Mouse (Mus musculus) CD4-positive helper T cell, adult 2 months (primary cell): ENCODE measurements around the gene Kcnrg.

ENCODE experiments used
- DNase-seq: peaks from one replicate; pipeline ENCODE4 v3.0.0-alpha.2; 2012; ENCODE audit warnings: low read depth, missing footprints, low spot score

Kcnrg gene

DNA sequence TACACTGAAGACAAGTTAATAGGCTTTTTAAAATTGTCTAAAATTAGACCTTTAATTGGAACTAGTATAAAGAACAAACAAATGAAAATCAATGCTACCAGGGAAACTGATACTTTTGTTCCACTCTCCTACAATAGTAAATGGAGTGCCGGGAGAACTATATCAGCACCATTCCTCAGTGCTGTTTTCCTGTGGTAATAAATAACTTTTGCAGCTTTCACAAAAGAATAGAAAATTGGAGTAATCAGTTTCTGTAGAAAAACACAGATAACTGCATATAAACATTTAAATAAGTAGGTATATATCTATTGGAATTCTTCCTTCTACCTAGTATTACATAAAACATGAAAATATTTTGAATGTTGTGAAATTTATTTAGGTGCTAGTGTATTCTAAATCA, 38.3 kb downstream of the Kcnrg start:
- DNase-seq = no peak

DNA sequence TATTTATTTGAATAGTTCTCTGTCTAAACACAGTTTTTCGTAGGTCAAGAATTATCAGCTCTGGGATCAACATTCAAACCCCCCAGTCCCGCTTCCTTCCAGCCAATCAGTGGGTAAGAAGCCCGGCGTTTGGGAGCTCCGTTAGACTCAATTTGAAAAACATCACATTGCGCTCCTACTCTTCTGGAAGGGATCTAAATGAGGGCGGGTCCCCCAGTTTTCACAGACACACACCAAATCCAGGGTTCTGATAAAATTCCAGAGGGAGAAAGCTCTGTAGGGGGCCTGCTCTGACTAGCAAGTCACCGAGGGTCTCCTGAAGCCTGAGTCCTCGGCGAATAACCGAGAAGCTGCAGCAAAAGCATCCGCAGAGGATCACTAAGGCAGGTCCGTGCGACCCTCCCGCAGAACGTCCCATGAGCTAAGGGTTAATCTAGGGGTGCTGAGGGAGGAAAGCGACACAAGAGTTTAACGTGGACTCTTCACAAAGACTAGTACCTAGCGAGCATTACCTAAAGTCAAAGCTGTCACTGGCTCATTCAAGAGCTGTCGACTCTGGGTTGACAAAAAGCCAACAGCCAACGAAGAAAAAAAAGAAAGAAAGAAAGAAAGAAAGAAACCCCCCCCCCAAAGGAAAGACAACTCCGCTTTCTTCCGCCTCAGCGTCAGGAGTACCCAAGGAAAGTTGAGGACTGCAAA, 40.1 kb downstream of the Kcnrg start:
- peak; percentile 42 for DNase-seq

DNA sequence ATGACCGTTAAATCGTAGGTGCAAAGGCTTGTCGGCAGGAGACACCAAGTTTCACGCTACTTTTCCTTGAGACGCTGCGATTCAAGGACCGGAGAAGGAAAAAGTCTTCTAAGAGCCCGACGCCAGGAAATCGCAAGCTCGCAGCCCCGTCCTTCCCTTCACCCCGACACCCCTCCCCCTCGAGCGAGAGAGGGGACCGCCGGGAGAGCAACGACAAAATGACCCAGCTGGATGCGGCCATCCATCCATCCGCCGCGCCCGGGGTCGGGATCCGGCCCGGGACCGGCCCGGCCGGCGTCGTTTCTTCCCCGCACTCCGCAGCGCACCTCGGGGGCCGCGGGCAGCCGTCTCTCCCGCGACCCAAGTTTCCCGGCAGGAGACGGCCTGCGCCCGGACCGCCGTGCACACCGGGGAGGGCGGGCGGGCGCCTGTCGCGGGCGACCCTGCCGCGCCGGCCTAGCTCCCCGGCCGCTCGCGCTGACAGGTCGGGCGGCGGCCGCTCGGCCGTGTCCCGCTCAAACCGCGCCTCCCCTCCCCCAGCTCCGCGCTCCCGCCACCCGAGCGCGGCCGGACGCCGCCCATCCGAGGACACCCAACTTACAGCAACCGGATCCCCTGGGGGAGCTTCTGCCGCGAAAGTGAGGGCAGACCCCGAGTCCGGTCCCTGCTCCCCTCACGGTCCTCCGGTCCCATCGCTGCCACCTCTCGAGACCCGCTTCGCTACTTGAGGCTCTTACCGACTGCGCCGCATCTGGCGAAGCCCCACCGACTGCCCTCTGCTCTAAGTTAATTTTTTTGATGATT, 40.8 kb downstream of the Kcnrg start:
- peak; percentile 59 for DNase-seq

DNA sequence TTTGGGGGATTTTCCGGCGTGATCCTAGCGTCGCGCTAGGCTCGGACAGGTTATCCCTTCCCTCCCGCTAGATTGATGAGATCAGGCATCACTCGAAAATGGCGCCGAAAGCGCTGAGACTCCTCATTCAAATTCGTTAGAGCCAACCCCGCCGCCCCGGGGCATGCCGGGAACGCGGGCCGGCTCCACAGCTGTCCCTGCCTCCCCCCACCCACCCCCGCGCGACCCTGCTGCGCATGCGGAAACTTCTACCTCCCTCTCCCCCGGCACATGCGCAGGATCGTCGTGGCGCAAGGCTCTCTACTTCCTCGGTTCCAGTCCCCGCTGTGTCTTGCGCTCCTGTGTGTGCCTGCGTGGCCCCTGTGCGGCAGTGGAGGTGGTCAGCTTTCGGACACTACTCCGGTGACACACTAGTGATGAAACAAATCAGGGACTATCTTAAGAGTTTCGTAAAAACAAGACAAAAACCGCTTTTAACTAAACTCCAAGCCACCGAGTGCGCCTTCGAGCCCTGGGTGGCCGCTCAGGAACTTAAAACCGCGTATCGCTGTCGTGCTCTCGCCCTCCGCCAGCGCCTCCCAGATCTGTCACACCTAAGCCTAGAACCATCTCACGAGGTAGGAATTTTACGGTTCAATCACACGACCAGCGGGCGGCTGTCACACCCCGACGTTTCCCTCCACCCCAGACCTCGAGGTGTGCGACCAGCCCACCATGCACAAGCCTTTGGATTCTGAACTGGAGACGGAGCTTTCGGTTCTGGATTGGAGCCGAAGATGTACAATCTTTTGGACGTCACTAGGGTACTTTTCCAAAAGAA, 41.6 kb downstream of the Kcnrg start:
- DNase-seq = peak; percentile 99

DNA sequence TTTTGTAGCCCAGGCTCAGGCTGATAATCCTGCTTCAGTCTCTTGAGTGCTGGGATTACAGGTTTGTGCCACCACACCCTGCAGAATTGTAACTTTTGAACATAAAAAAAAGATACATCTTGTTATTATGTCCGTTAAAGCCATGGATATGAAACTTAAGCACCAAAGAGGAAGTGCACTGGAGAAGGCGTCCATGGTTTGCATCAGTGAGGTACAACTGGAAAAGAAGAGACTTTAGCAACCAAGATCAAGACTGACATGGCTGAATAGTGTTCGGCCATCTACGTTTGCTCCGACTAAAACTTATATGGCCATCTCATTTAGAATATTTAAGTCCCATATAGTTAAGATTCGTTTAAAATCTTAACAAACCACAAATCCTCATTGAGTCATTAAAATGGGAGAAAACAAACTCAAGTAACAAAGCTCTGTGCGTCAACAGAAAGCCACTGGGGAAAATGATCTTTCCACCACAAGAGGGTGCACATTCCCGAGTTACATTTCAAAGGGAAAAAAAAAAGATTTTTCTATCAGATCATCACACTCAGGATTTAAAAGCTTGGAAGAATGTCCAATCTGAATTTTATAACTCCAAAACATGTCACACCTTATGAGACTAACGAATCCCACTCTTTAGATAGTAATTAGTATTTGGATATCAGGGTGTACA, 43.2 kb downstream of the Kcnrg start:
- DNase-seq = peak; percentile 53

DNA sequence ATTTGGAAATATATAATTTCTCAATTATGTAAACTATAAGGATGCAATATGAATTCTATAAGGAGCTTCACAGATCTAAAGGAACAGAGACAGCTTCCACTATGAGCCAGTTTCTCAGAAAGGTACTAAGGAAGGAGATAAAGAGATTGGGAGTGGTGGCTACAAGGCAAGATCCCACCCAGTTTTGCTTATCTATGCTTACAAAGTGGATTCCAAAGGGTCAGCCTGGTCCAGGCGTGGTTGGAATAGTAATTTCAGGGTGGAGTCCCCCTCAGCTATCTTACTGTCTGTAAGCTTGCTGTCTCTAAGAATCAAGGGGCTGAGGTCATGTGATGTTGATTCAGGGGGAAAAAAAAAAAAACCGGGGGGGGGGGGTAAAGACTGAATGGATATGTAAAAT, 49.2 kb downstream of the Kcnrg start:
- no peak for DNase-seq

DNA sequence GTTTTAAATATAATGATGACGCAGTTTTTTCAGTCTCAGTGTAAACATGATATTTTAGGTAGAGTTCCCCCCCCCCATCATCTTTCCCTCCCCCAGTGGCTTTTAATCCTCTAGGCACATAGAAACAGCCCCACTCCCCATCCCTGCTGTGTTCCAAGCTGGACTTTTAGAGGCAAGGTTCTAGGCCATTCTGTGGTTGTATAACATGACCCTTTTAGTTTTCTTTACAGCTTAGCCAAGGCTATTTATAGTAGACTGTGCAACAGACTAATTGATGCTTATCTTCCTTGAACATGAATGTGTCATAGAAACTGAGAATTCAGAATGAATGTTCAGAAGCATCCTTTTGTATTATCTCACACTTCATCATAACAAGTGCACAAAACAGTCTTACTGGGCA, 54.2 kb downstream of the Kcnrg start:
- no peak for DNase-seq

DNA sequence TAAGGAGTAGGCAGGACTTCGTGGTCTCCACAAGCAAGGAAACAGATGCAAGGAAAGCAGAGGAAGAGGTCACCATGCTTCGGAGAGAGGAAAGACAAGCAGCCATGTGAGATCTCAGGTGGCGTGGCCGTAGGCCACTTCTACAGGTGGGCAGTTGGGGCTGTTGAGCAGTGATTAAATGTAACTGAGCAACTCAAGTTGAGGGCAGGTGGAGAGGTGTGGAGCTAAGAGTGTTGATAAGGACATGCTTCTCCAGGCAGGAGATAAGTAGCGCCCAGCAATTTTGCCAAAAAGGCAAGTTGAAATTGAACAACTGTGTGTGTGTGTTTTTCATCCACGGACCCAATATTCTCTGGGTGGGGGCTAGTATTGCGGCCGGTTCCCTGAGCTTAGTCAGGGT, 55.0 kb downstream of the Kcnrg start:
- no peak for DNase-seq
